Mouse (Mus musculus) neural tube, embryonic 12.5 days (tissue): ENCODE measurements around the gene 1700037C18Rik. TPM values are rescaled to one million over a fixed set of nuclear protein-coding genes. Genes with fewer than 3 reads are reported as not detected.
"Not testable (repeated sequence)": the region's sequence is repeated elsewhere in the genome, so short reads cannot be mapped to it uniquely, and the experiment has no call there.

Experiments
- ATAC-seq: fragments of 200-750 bp; cut with Nextera tagmentation; 2 replicates; pipeline ENCODE4 v1.8.0; 2017; ENCODE audit warnings: low read depth, mild to moderate bottlenecking, moderate TSS enrichment, moderate library complexity; ENCODE audit not compliant: low FRiP score
- H3K27ac ChIP-seq: fragments of 300-500 bp; sonication (generic); 2 replicates; pipeline ENCODE4 v1.5.1; 2016
- H3K27me3 ChIP-seq: fragments of 300-500 bp; sonication (generic); replicated peaks from 2 replicates; pipeline ENCODE4 v1.6.1; 2016; ENCODE audit warnings: mild to moderate bottlenecking
- H3K36me3 ChIP-seq: fragments of 300-500 bp; sonication (generic); 2 replicates; pipeline ENCODE4 v1.6.1; 2016; ENCODE audit warnings: mild to moderate bottlenecking
- H3K4me1 ChIP-seq: fragments of 300-500 bp; sonication (generic); 2 replicates; pipeline ENCODE4 v1.6.1; 2016
- H3K4me2 ChIP-seq: fragments of 300-500 bp; sonication (generic); replicated peaks from 2 replicates; pipeline ENCODE4 v1.6.1; 2016; ENCODE audit warnings: mild to moderate bottlenecking
- H3K4me3 ChIP-seq: fragments of 300-500 bp; sonication (generic); 2 replicates; pipeline ENCODE4 v1.5.1; 2016
- H3K9ac ChIP-seq: fragments of 300-500 bp; sonication (generic); 2 replicates; pipeline ENCODE4 v1.6.1; 2016; ENCODE audit warnings: mild to moderate bottlenecking
- H3K9me3 ChIP-seq: fragments of 300-500 bp; sonication (generic); 2 replicates; pipeline ENCODE4 v1.6.1; 2016; ENCODE audit warnings: mild to moderate bottlenecking
- WGBS: fragments of 180-500 bp; shearing (Covaris S2); methylation state at CpG from one replicate; pipeline ENCODE4 v1.1.7; 2016; 5-methylcytosine and 5-hydroxymethylcytosine counted together
- microRNA-seq: library from miRNA; unstranded; fragments of <30 nt; microRNA quantifications from one replicate; pipeline ENCODE4, GENCODE M21; 2017
- polyA plus RNA-seq: library from polyadenylated mRNA; unstranded; fragments of >200 nt; fragmentation: Nextera tagmentation; extraction: Ambion mirVana; gene quantifications from 2 replicates; pipeline ENCODE4 v1.2.1, GENCODE M21; 2016

1700037C18Rik gene
- polyA plus RNA-seq, 1 experiment from 2014 or later: 6.3 TPM

GRCm38 (mm10) chr16:3855776-3856175 is 52.7 kb downstream of the 1700037C18Rik start:
- Histone ChIP-seq H3K4me3 (no peak overlapping the region), H3K9ac (no peak overlapping the region), H3K9me3 (no peaks in the 10 kb centered on the region), H3K4me1 (peaks cover 2% of the 10 kb centered on the region; the same call in 1 of the 2 replicates), H3K36me3 (peaks cover 2% of the 10 kb centered on the region), H3K4me2 (no peak overlapping the region), H3K27ac (no peak overlapping the region), H3K27me3 (no peaks in the 10 kb centered on the region)
- no peak for ATAC-seq
- WGBS: 74% methylated on average over 1 of the region's 1 CpGs

GRCm38 (mm10) chr16:3854437-3855182 is 53.9 kb downstream of the 1700037C18Rik start:
- Histone ChIP-seq H3K27me3 (no peaks in the 10 kb centered on the region), H3K4me2 (no peak overlapping the region), H3K9ac (no peak overlapping the region), H3K9me3 (no peaks in the 10 kb centered on the region), H3K27ac (no peak overlapping the region), H3K36me3 (no peaks in the 10 kb centered on the region), H3K4me1 (peaks cover 2% of the 10 kb centered on the region; the same call in 1 of the 2 replicates), H3K4me3 (no peak overlapping the region)
- ATAC-seq: no peak
- WGBS: 68% methylated on average over 11 of the region's 11 CpGs

- Histone ChIP-seq H3K36me3 (no peaks in the 10 kb centered on the region), H3K9me3 (no peaks in the 10 kb centered on the region), H3K4me2 (no peak overlapping the region), H3K9ac (no peak overlapping the region), H3K27me3 (no peaks in the 10 kb centered on the region), H3K4me3 (no peak overlapping the region), H3K27ac (no peak overlapping the region), H3K4me1 (peaks cover 6% of the 10 kb centered on the region; the same call in 1 of the 2 replicates)
- 32% methylated on average over 12 of the region's 12 CpGs for WGBS
- ATAC-seq: no peak
Observed at GRCm38 (mm10) chr16:3852586-3852985, 55.9 kb downstream of the 1700037C18Rik start.

DNA sequence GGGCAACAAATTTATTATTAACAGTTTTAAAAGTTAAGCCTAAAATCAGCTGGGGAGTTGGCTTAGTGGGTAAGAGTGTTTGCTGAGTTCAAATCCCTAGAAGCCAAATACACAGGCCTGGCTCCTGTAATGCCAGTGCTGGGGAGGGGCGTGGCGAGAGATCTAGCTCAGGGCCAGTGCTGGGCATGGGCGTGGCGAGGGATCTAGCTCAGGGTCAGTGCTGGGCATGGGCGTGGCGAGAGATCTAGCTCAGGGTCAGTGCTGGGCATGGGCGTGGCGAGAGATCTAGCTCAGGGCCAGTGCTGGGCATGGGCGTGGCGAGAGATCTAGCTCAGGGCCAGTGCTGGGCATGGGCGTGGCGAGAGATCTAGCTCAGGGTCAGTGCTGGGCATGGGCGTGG is 57.2 kb downstream of the 1700037C18Rik start:
- not testable (repeated sequence) for H3K4me1 ChIP-seq, ATAC-seq
- 85% methylated on average over 13 of the region's 13 CpGs for WGBS

GRCm38 (mm10) chr16:3848416-3848815 is 60.1 kb downstream of the 1700037C18Rik start:
- Histone ChIP-seq H3K27ac (no peak overlapping the region), H3K36me3 (no peaks in the 10 kb centered on the region), H3K9ac (no peak overlapping the region), H3K4me3 (no peak overlapping the region), H3K4me1 (peaks cover 7% of the 10 kb centered on the region; the same call in 1 of the 2 replicates), H3K9me3 (no peaks in the 10 kb centered on the region), H3K27me3 (no peaks in the 10 kb centered on the region), H3K4me2 (no peak overlapping the region)
- ATAC-seq: no peak
- 67% methylated on average over 3 of the region's 3 CpGs for WGBS

More for the DNA sequence above, 57.2 kb downstream of the 1700037C18Rik start:
- H3K27me3 ChIP-seq, H3K4me3 ChIP-seq, H3K9me3 ChIP-seq, H3K4me2 ChIP-seq, H3K27ac ChIP-seq, H3K36me3 ChIP-seq, H3K9ac ChIP-seq: not testable (repeated sequence)

DNA sequence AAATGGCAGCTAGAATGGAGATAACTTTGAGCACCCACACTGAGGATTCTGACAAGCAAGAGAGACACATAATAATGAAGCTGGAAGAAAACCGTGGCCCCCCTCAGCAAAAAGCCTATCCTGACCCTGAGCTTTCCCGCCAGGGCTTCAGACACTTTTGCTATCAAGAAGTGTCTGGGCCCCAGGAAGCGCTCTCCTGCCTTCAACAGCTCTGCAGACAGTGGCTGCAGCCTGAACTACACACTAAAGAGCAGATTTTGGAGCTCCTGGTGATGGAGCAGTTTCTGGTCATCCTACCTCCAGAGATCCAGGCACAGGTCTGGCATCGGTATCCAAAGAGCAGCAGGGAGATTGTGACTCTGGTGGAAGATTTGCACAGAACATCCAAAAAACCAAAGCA is 60.6 kb downstream of the 1700037C18Rik start:
- peak overlapping the region; percentile 63; the same call in 1 of the 2 replicates for H3K4me3 ChIP-seq
- H3K4me2 ChIP-seq: peak overlapping the region; percentile 65
- 67% methylated on average over 4 of the region's 4 CpGs for WGBS

GRCm38 (mm10) chr16:3846711-3847518 is 61.6 kb downstream of the 1700037C18Rik start, which contains the start of gene Zfp174:
Gene Zfp174 (plus strand): TSS chr16:3847268.
- no peaks in the 10 kb centered on the region for H3K9me3 ChIP-seq

More for the DNA sequence above, 60.6 kb downstream of the 1700037C18Rik start:
- Histone ChIP-seq H3K9me3 (no peaks in the 10 kb centered on the region), H3K36me3 (no peaks in the 10 kb centered on the region), H3K27me3 (no peaks in the 10 kb centered on the region), H3K4me1 (peaks cover 7% of the 10 kb centered on the region; the same call in 1 of the 2 replicates), H3K27ac (no peak overlapping the region), H3K9ac (no peak overlapping the region; the same call in 1 of the 2 replicates)
- no peak for ATAC-seq

More at GRCm38 (mm10) chr16:3846711-3847518, 61.6 kb downstream of the 1700037C18Rik start, which contains the start of gene Zfp174:
- no peaks in the 10 kb centered on the region for H3K36me3 ChIP-seq
- ATAC-seq: peak; percentile 100
- peak within 1 kb of the TSS; percentile 63 for H3K4me3 ChIP-seq
- peak within 1 kb of the TSS; percentile 52 for H3K9ac ChIP-seq
- 5% methylated on average over 38 of the region's 38 CpGs for WGBS
- H3K27me3 ChIP-seq: no peaks in the 10 kb centered on the region
- H3K4me1 ChIP-seq: peaks cover 5% of the 10 kb centered on the region; the same call in 1 of the 2 replicates
- H3K27ac ChIP-seq: no peak within 1 kb of the TSS
- H3K4me2 ChIP-seq: peak within 1 kb of the TSS; percentile 65

Small RNAs within 50 kb of the gene (microRNA-seq; reads per million reads assigned to microRNA genes)
- not detected for gene Gm23493

Other genes starting within 250 kb of the 1700037C18Rik start
- not detected in 2 replicates for gene Mefv, start 190.6 kb downstream of the 1700037C18Rik start, polyA plus RNA-seq
- 51.9 and 54.7 TPM in 2 replicates for gene Zfp263, start 164.6 kb downstream of the 1700037C18Rik start, polyA plus RNA-seq
- gene Olfr15, start 77.8 kb downstream of the 1700037C18Rik start, polyA plus RNA-seq: not detected in 2 replicates
- 1.6 and 2.0 TPM in 2 replicates for gene Zfp174, start 61.4 kb downstream of the 1700037C18Rik start, polyA plus RNA-seq
- gene Naa60, start 36.3 kb downstream of the 1700037C18Rik start, polyA plus RNA-seq: 61.3 and 68.9 TPM in 2 replicates
- 9.5 and 10.1 TPM in 2 replicates for gene Zfp597, start 24.1 kb downstream of the 1700037C18Rik start, polyA plus RNA-seq
- 3.7 and 4.4 TPM in 2 replicates for gene Gm20695, start 24.0 kb downstream of the 1700037C18Rik start, polyA plus RNA-seq
- gene Cluap1, start 112 bp upstream of the 1700037C18Rik start, polyA plus RNA-seq: 23.8 TPM in 2 replicates
- gene Nlrc3, start 67.9 kb upstream of the 1700037C18Rik start, polyA plus RNA-seq: 0.82 and 1.4 TPM in 2 replicates
- 23.3 and 30.4 TPM in 2 replicates for gene Slx4, start 95.1 kb upstream of the 1700037C18Rik start, polyA plus RNA-seq
- 5.7 and 6.8 TPM in 2 replicates for gene Dnase1, start 128.3 kb upstream of the 1700037C18Rik start, polyA plus RNA-seq
- gene Trap1, start 169.1 kb upstream of the 1700037C18Rik start, polyA plus RNA-seq: 61.2 and 62.3 TPM in 2 replicates